Mouse (Mus musculus) B cell, adult 62 days (primary cell): ENCODE data around the gene Plk5. TPM values are rescaled to one million over a fixed set of nuclear protein-coding genes. Genes with fewer than 3 reads are reported as not detected.

Experiments used
- total RNA-seq: library from RNA; stranded (reverse); gene quantifications from 4 replicates; pipeline ENCODE4 v1.2.4, GENCODE M21; 2023

The Plk5 gene
- not detected in 4 replicates for total RNA-seq

GRCm38 (mm10) chr10:80356001-80356682 is at the start of gene Plk5:
Gene Plk5 (plus strand): TSS chr10:80356459.

GRCm38 (mm10) chr10:80320340-80320760 is 35.9 kb upstream of the Plk5 start, which contains the start of gene 2310011J03Rik:
Gene 2310011J03Rik (minus strand): TSS chr10:80320537.

GRCm38 (mm10) chr10:80329273-80330081 is 26.8 kb upstream of the Plk5 start, which contains the start of the genes Pcsk4 and Reep6:
Gene Pcsk4 (minus strand): TSS chr10:80329498.
Gene Reep6 (plus strand): TSS chr10:80329953.

GRCm38 (mm10) chr10:80348244-80348781 is 7.9 kb upstream of the Plk5 start, which contains the start of gene Adamtsl5:
Gene Adamtsl5 (minus strand): TSS chr10:80348412.

GRCm38 (mm10) chr10:80387522-80387959 is 31.3 kb downstream of the Plk5 start, which contains the start of gene Mex3d:
Gene Mex3d (minus strand): TSS chr10:80387659.

GRCm38 (mm10) chr10:80399191-80399972 is 43.1 kb downstream of the Plk5 start, which contains the start of gene Mbd3:
Gene Mbd3 (minus strand): TSS chr10:80399550.

GRCm38 (mm10) chr10:80406684-80407501 is 50.6 kb downstream of the Plk5 start, which contains the start of gene Uqcr11:
Gene Uqcr11 (minus strand): TSS chr10:80406830.

Other genes with a start within 250 kb of the Plk5 start
- gene Stk11, start 240.7 kb upstream of the Plk5 start, total RNA-seq, result 170 to 186 TPM (median 178 TPM) in 4 replicates
- 168 to 193 TPM (median 182 TPM) in 4 replicates for gene Atp5d, start 217.8 kb upstream of the Plk5 start, total RNA-seq
- gene Cbarp, start 215.6 kb upstream of the Plk5 start, total RNA-seq, result 7.3 to 8.8 TPM (median 7.8 TPM) in 4 replicates
- 142 to 170 TPM (median 154 TPM) in 4 replicates for gene Midn, start 208.2 kb upstream of the Plk5 start, total RNA-seq
- 214 to 244 TPM (median 231 TPM) in 4 replicates for gene Cirbp, start 190.5 kb upstream of the Plk5 start, total RNA-seq
- 12.6 to 18.2 TPM (median 14.1 TPM) in 4 replicates for gene 1600002K03Rik, start 183.5 kb upstream of the Plk5 start, total RNA-seq
- not detected in 4 replicates for gene Efna2, start 177.0 kb upstream of the Plk5 start, total RNA-seq
- 55.6 to 64.3 TPM (median 56.8 TPM) in 4 replicates for gene Mum1, start 130.0 kb upstream of the Plk5 start, total RNA-seq
- gene Ndufs7, start 107.3 kb upstream of the Plk5 start, total RNA-seq, result 80.4 to 105 TPM (median 90.1 TPM) in 4 replicates
- 1.7 to 2.7 TPM (median 2.4 TPM) in 4 replicates for gene Gamt, start 95.4 kb upstream of the Plk5 start, total RNA-seq
- gene Dazap1, start 95.0 kb upstream of the Plk5 start, total RNA-seq, result 143 to 153 TPM (median 147 TPM) in 4 replicates
- 2,767 to 2,923 TPM (median 2,836 TPM) in 4 replicates for gene Rps15, start 64.0 kb upstream of the Plk5 start, total RNA-seq
- 0.16 to 0.32 TPM (median 0.26 TPM) in 4 replicates for gene Apc2, start 60.5 kb upstream of the Plk5 start, total RNA-seq
- gene 2310011J03Rik, start 35.9 kb upstream of the Plk5 start, total RNA-seq, result 19.7 to 26.5 TPM (median 23.9 TPM) in 4 replicates
- gene Pcsk4, start 27.0 kb upstream of the Plk5 start, total RNA-seq, result 0.52 to 1.6 TPM (median 1.2 TPM) in 4 replicates
- gene Reep6, start 26.5 kb upstream of the Plk5 start, total RNA-seq, result 0.48 TPM in 1 of 4 replicates, not detected in the others
- not detected in 4 replicates for gene Adamtsl5, start 8.0 kb upstream of the Plk5 start, total RNA-seq
- gene Mex3d, start 31.2 kb downstream of the Plk5 start, total RNA-seq, result 6.8 to 10.3 TPM (median 7.9 TPM) in 4 replicates
- 92.0 to 97.5 TPM (median 95.4 TPM) in 4 replicates for gene Mbd3, start 43.1 kb downstream of the Plk5 start, total RNA-seq
- gene Uqcr11, start 50.4 kb downstream of the Plk5 start, total RNA-seq, result 62.3 to 65.7 TPM (median 62.6 TPM) in 4 replicates
- gene Tcf3, start 77.2 kb downstream of the Plk5 start, total RNA-seq, result 183 to 210 TPM (median 200 TPM) in 4 replicates
- gene Onecut3, start 138.4 kb downstream of the Plk5 start, total RNA-seq, result not detected in 4 replicates
- not detected in 4 replicates for gene Atp8b3, start 182.7 kb downstream of the Plk5 start, total RNA-seq
- gene Rexo1, start 205.1 kb downstream of the Plk5 start, total RNA-seq, result 113 to 136 TPM (median 123 TPM) in 4 replicates
- 30.3 to 34.0 TPM (median 31.5 TPM) in 4 replicates for gene Klf16, start 220.9 kb downstream of the Plk5 start, total RNA-seq
- 89.6 to 111 TPM (median 99.5 TPM) in 4 replicates for gene Abhd17a, start 233.9 kb downstream of the Plk5 start, total RNA-seq
- gene Scamp4, start 246.4 kb downstream of the Plk5 start, total RNA-seq, result 61.5 to 65.5 TPM (median 62.9 TPM) in 4 replicates
- 9.3 to 21.8 TPM (median 15.5 TPM) in 4 replicates for gene Adat3, start 246.4 kb downstream of the Plk5 start, total RNA-seq
- gene Gm49322, start 249.6 kb downstream of the Plk5 start, total RNA-seq, result 10.6 to 12.6 TPM (median 11.2 TPM) in 4 replicates